Mouse (Mus musculus) adrenal gland, adult (tissue): ENCODE results near the gene Ttc27.
"Not testable (repeated sequence)": the region's sequence is repeated elsewhere in the genome, so short reads cannot be mapped to it uniquely, and the experiment has no call there.

Source experiments
- DNase-seq, 2 experiments: peaks; one replicate each; pipeline ENCODE4 v3.0.0; 2022 to 2023; ENCODE audit warnings: low spot score in 1 of 2; ENCODE audit not compliant: inconsistent age in 2 of 2

The Ttc27 gene

GRCm38 (mm10) chr17:74717618-74718151 is at the start of gene Ttc27:
Ttc27 (plus strand) TSS chr17:74717732.
- DNase-seq: peak; percentile 96 to 98

- DNase-seq: no peak
These were observed 49.5 kb upstream of the Ttc27 start for GRCm38 (mm10) chr17:74668010-74668409.

- peak in 1 of 2 experiments; percentile 56 for DNase-seq
These were observed 47.5 kb upstream of the Ttc27 start for GRCm38 (mm10) chr17:74670031-74670430.

- no peak for DNase-seq
These were observed 45.1 kb upstream of the Ttc27 start for GRCm38 (mm10) chr17:74672446-74672845.

- DNase-seq: peak in 1 of 2 experiments; percentile 75
These were observed 44.3 kb upstream of the Ttc27 start for GRCm38 (mm10) chr17:74673251-74673650.

- no peak for DNase-seq
These were observed 39.5 kb upstream of the Ttc27 start for GRCm38 (mm10) chr17:74678061-74678460.

GRCm38 (mm10) chr17:74684927-74685326 is 32.6 kb upstream of the Ttc27 start:
- DNase-seq: no peak

- DNase-seq: no peak
These were observed 29.0 kb upstream of the Ttc27 start for GRCm38 (mm10) chr17:74688555-74688954.

- DNase-seq: no peak
These were observed 28.1 kb upstream of the Ttc27 start for GRCm38 (mm10) chr17:74689406-74689805.

- DNase-seq: not testable (repeated sequence)
These were observed 15.9 kb upstream of the Ttc27 start for GRCm38 (mm10) chr17:74701661-74702060.

- DNase-seq: no peak
These were observed 12.1 kb upstream of the Ttc27 start for GRCm38 (mm10) chr17:74705480-74705879.

- DNase-seq: no peak
These were observed 10.9 kb upstream of the Ttc27 start for GRCm38 (mm10) chr17:74706593-74706992.

- no peak for DNase-seq
These were observed 9.8 kb upstream of the Ttc27 start for GRCm38 (mm10) chr17:74707637-74708152.

- DNase-seq: peak; percentile 16 to 77
These were observed 6.8 kb upstream of the Ttc27 start for GRCm38 (mm10) chr17:74710731-74711130.

GRCm38 (mm10) chr17:74711627-74712026 is 5.9 kb upstream of the Ttc27 start:
- DNase-seq: no peak

GRCm38 (mm10) chr17:74715128-74715527 is 2.4 kb upstream of the Ttc27 start:
- no peak for DNase-seq

GRCm38 (mm10) chr17:74715724-74716123 is 1.8 kb upstream of the Ttc27 start:
- DNase-seq: no peak

GRCm38 (mm10) chr17:74716643-74717042 is 889 bp upstream of the Ttc27 start:
- DNase-seq: peak in 1 of 2 experiments; percentile 34

GRCm38 (mm10) chr17:74717091-74717617 is 378 bp upstream of the Ttc27 start:
- DNase-seq: no peak

- DNase-seq: peak in 1 of 2 experiments; percentile 41
These were observed 15.3 kb downstream of the Ttc27 start for GRCm38 (mm10) chr17:74732872-74733271.

GRCm38 (mm10) chr17:74735392-74735791 is 17.9 kb downstream of the Ttc27 start:
- DNase-seq: no peak

GRCm38 (mm10) chr17:74749659-74750058 is 32.1 kb downstream of the Ttc27 start:
- DNase-seq: no peak

- no peak for DNase-seq
These were observed 33.5 kb downstream of the Ttc27 start for GRCm38 (mm10) chr17:74751026-74751425.
